Mouse (Mus musculus) kidney, embryonic 16.5 days (tissue): ENCODE data around the gene Soat1. TPM values are rescaled to one million over a fixed set of nuclear protein-coding genes. Genes with fewer than 3 reads are reported as not detected.
"Not testable (repeated sequence)": the region's sequence is repeated elsewhere in the genome, so short reads cannot be mapped to it uniquely, and the experiment has no call there.

Experiments
- ATAC-seq: fragments of 200-750 bp; cut with Nextera tagmentation; 2 replicates; pipeline ENCODE4 v1.8.0; 2017; ENCODE audit warnings: moderate TSS enrichment; ENCODE audit not compliant: low FRiP score, low TSS enrichment
- H3K27ac ChIP-seq: fragments of 300-500 bp; sonication (generic); 2 replicates; pipeline ENCODE4 v1.5.1; 2014; ENCODE audit warnings: low read length
- H3K27me3 ChIP-seq: fragments of 300-500 bp; sonication (generic); 2 replicates; pipeline ENCODE4 v1.6.1; 2014; ENCODE audit warnings: low read length, control low read depth, mixed read lengths; ENCODE audit not compliant: insufficient read depth
- H3K36me3 ChIP-seq: fragments of 300-500 bp; sonication (generic); 2 replicates; pipeline ENCODE4 v1.6.1; 2014; ENCODE audit warnings: low read length, control low read depth, mixed read lengths; ENCODE audit not compliant: insufficient read depth
- H3K4me1 ChIP-seq: fragments of 300-500 bp; sonication (generic); 2 replicates; pipeline ENCODE4 v1.6.1; 2014; ENCODE audit warnings: low read length, control low read depth, mixed read lengths; ENCODE audit not compliant: insufficient read depth
- H3K4me2 ChIP-seq: fragments of 300-500 bp; sonication (generic); replicated peaks from 2 replicates; pipeline ENCODE4 v1.6.1; 2014; ENCODE audit warnings: low read depth, low read length
- H3K4me3 ChIP-seq: fragments of 300-500 bp; sonication (generic); 2 replicates; pipeline ENCODE4 v1.5.1; 2014; ENCODE audit warnings: mild to moderate bottlenecking, low read length
- H3K9ac ChIP-seq: fragments of 300-500 bp; sonication (generic); replicated peaks from 2 replicates; pipeline ENCODE4 v1.6.1; 2014; ENCODE audit warnings: low read length
- H3K9me3 ChIP-seq: fragments of 300-500 bp; sonication (generic); 2 replicates; pipeline ENCODE4 v1.6.1; 2016; ENCODE audit warnings: low read length, control low read depth
- WGBS: fragments of 180-500 bp; shearing (Covaris S2); extraction: QIAGEN DNeasy Blood & Tissue Kit; methylation state at CpG from one replicate; pipeline ENCODE4 v1.1.7; 2014; 5-methylcytosine and 5-hydroxymethylcytosine counted together
- polyA plus RNA-seq: library from polyadenylated mRNA; unstranded; fragments of >200 nt; fragmentation: Nextera tagmentation; extraction: Ambion mirVana; gene quantifications from 2 replicates; pipeline ENCODE4 v1.2.1, GENCODE M21; 2015

Soat1 gene
- 44.9 and 46.1 TPM in 2 replicates for polyA plus RNA-seq

GRCm38 (mm10) chr1:156473961-156474503, at the start of gene Soat1:
Gene Soat1 (minus strand): TSS chr1:156474331.
- Histone ChIP-seq H3K9me3 (peaks cover 5% of the 10 kb centered on the region), H3K4me1 (peaks cover 18% of the 10 kb centered on the region), H3K9ac (peak within 1 kb of the TSS; percentile 89), H3K27ac (peak within 1 kb of the TSS; percentile 75), H3K27me3 (no peaks in the 10 kb centered on the region), H3K4me2 (peak within 1 kb of the TSS; percentile 72), H3K4me3 (peak within 1 kb of the TSS; percentile 92), H3K36me3 (peaks cover 6% of the 10 kb centered on the region)
- WGBS, result under 1% methylated on average over 39 of the region's 46 CpGs
- ATAC-seq, result peak; percentile 97

- 96% methylated on average over 20 of the region's 22 CpGs for WGBS
- H3K27me3 ChIP-seq, H3K4me1 ChIP-seq, H3K9ac ChIP-seq, H3K36me3 ChIP-seq, H3K4me2 ChIP-seq, H3K4me3 ChIP-seq, H3K9me3 ChIP-seq, H3K27ac ChIP-seq: not testable (repeated sequence)
- ATAC-seq, result 0 out of 2 replicates have a peak, but pooled peaks have one; percentile 61
Observed at GRCm38 (mm10) chr1:156523842-156524241, 49.7 kb upstream of the Soat1 start, which contains the start of gene Gm10031. Gene Gm10031 (plus strand): TSS chr1:156524012.

- 33% methylated on average over 15 of the region's 15 CpGs for WGBS
- H3K9me3 ChIP-seq, result no peaks in the 10 kb centered on the region
- H3K4me1 ChIP-seq, result no peaks in the 10 kb centered on the region
- peak overlapping the region; percentile 45 for H3K4me2 ChIP-seq
- H3K27me3 ChIP-seq, result no peaks in the 10 kb centered on the region
- no peak overlapping the region for H3K9ac ChIP-seq
- H3K36me3 ChIP-seq, result no peaks in the 10 kb centered on the region
- no peak overlapping the region for H3K27ac ChIP-seq
- peak; percentile 42; the same call in 1 of the 2 replicates for ATAC-seq
- H3K4me3 ChIP-seq, result peak overlapping the region; percentile 22
Observed at GRCm38 (mm10) chr1:156521796-156522517, 47.8 kb upstream of the Soat1 start.

DNA sequence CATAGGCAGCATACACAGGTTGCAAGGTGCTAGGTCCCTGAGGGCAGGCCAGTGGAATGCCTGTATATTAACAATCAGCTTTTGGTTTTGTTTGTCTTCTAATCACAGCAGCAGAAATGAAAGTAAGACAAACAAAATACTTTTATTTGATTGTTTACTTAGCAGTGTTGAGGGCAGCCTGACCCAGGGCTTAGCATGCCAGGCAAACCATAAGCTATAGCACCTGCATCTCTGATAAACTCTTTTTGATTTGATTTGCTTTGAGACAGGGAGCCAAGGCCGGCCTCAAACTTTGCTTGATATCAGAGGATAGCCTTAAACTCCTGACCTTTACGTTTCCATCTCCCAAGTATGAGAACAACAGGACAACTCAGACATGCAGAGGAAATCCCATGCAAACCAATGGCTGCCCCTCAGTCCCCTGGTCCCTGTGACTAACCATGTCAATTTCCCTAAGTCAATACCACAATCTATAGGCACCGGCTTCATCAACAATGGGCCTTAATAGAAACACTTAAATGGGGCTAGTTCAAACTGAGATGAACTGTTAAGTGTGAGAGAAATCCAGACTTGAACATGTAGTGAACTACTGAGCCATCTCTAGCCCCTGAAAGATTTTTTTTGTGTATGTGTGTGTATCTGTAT, 46.1 kb upstream of the Soat1 start:
- Histone ChIP-seq H3K27ac (no peak overlapping the region), H3K36me3 (no peaks in the 10 kb centered on the region)
- ATAC-seq, result no peak

GRCm38 (mm10) chr1:156507753-156508152, 33.6 kb upstream of the Soat1 start:
- Histone ChIP-seq H3K9me3 (0 out of 2 replicates have a peak, but pooled peaks cover 3% of the 10 kb centered on the region), H3K4me2 (no peak overlapping the region), H3K27ac (no peak overlapping the region), H3K4me3 (no peak overlapping the region), H3K4me1 (no peaks in the 10 kb centered on the region), H3K9ac (no peak overlapping the region), H3K27me3 (no peaks in the 10 kb centered on the region), H3K36me3 (no peaks in the 10 kb centered on the region)
- 85% methylated on average over 3 of the region's 3 CpGs for WGBS
- no peak for ATAC-seq

More for the DNA sequence above, 46.1 kb upstream of the Soat1 start:
- H3K4me3 ChIP-seq, result no peak overlapping the region
- H3K27me3 ChIP-seq, result no peaks in the 10 kb centered on the region
- H3K9ac ChIP-seq, result no peak overlapping the region
- H3K4me2 ChIP-seq, result no peak overlapping the region
- 85% methylated on average over 3 of the region's 3 CpGs for WGBS
- no peaks in the 10 kb centered on the region for H3K4me1 ChIP-seq
- H3K9me3 ChIP-seq, result no peaks in the 10 kb centered on the region

DNA sequence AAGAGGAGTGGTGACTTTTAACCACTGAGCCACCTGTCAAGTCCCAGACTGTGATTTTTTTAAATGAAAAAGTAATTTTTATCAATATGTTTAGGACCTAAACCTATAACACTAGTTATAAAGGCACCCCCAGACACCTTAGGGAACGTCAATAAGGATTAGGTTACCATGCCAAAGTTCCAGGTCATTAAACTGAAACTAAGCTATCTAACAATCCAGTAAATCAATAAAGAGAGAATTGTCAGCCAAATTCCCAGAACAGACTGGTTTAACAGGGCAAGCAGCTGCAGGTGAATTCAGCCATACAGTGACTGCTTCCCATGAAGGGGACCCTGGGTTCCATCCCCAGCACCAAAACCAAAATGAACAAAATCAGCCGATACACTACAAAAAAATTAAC, 31.8 kb upstream of the Soat1 start:
- no peak overlapping the region for H3K9ac ChIP-seq
- H3K4me2 ChIP-seq, result no peak overlapping the region
- no peaks in the 10 kb centered on the region for H3K27me3 ChIP-seq
- H3K9me3 ChIP-seq, result 0 out of 2 replicates have a peak, but pooled peaks cover 3% of the 10 kb centered on the region
- WGBS, result 54% methylated on average over 2 of the region's 2 CpGs
- H3K4me1 ChIP-seq, result no peaks in the 10 kb centered on the region
- H3K27ac ChIP-seq, result no peak overlapping the region
- H3K4me3 ChIP-seq, result no peak overlapping the region
- no peak for ATAC-seq
- no peaks in the 10 kb centered on the region for H3K36me3 ChIP-seq

GRCm38 (mm10) chr1:156504945-156505523, 30.9 kb upstream of the Soat1 start:
- 76% methylated on average over 5 of the region's 5 CpGs for WGBS
- no peak for ATAC-seq
- Histone ChIP-seq H3K4me1 (no peaks in the 10 kb centered on the region), H3K9ac (no peak overlapping the region), H3K4me3 (no peak overlapping the region), H3K27me3 (no peaks in the 10 kb centered on the region), H3K9me3 (0 out of 2 replicates have a peak, but pooled peaks cover 3% of the 10 kb centered on the region), H3K27ac (no peak overlapping the region), H3K4me2 (no peak overlapping the region), H3K36me3 (no peaks in the 10 kb centered on the region)

GRCm38 (mm10) chr1:156496910-156497309, 22.8 kb upstream of the Soat1 start:
- Histone ChIP-seq H3K27me3 (no peaks in the 10 kb centered on the region), H3K4me2 (no peak overlapping the region), H3K27ac (no peak overlapping the region), H3K9me3 (0 out of 2 replicates have a peak, but pooled peaks cover 2% of the 10 kb centered on the region), H3K36me3 (no peaks in the 10 kb centered on the region), H3K9ac (no peak overlapping the region), H3K4me3 (no peak overlapping the region), H3K4me1 (no peaks in the 10 kb centered on the region)
- WGBS, result 66% methylated on average over 5 of the region's 5 CpGs
- no peak for ATAC-seq

DNA sequence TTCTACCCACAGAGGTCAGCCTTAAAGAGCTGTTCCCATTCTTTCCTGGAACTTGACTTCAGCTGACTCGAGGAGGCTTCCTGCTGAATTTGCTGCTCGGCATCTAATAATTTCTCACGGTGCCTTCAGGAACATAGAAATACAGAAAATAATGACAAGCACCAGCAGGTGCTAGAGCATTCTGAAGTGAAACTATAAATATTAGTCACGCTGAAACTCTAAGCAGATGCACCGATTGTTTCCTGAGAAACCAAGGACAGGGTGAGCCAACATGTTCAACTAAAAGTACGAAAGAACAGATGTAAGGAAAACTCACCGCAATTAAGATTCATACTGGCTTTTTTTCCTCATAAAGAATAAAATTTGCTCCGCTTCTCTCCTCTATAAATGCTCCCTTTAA, 20.9 kb upstream of the Soat1 start:
- no peak for ATAC-seq
- Histone ChIP-seq H3K27me3 (no peaks in the 10 kb centered on the region), H3K9me3 (0 out of 2 replicates have a peak, but pooled peaks cover 2% of the 10 kb centered on the region), H3K27ac (no peak overlapping the region), H3K4me1 (no peaks in the 10 kb centered on the region), H3K4me3 (no peak overlapping the region), H3K4me2 (no peak overlapping the region), H3K9ac (no peak overlapping the region), H3K36me3 (no peaks in the 10 kb centered on the region)
- 85% methylated on average over 8 of the region's 8 CpGs for WGBS
